Mouse (Mus musculus) CH12.LX (cell line): ENCODE measurements around the gene Pcdh9. TPM values are rescaled to one million over a fixed set of nuclear protein-coding genes. Genes with fewer than 3 reads are reported as not detected.

Experiments used
- DNase-seq: peaks from one replicate; pipeline ENCODE4 v3.0.0-alpha.2; 2013; ENCODE audit errors: extremely low read depth
- H3K27ac ChIP-seq: 2 replicates; pipeline ENCODE4 v1.5.1; 2012; ENCODE audit warnings: low read depth, mild to moderate bottlenecking, control low read depth, moderate library complexity; ENCODE audit not compliant: insufficient read depth
- H3K27me3 ChIP-seq: replicated peaks from 2 replicates; pipeline ENCODE3; 2012; ENCODE audit warnings: inconsistent platforms
- H3K36me3 ChIP-seq, 2 experiments: replicated peaks in 1 of 2; 2 replicates each; pipeline versions ENCODE3 to v1.6.1; 2012; ENCODE audit warnings: inconsistent platforms in 1 of 2, low read length in 1 of 2, mild to moderate bottlenecking in 1 of 2, mixed read lengths in 1 of 2, moderate library complexity in 1 of 2; ENCODE audit not compliant: control insufficient read depth in 1 of 2, insufficient read depth in 1 of 2
- H3K4me1 ChIP-seq, 2 experiments: 2 replicates each; pipeline ENCODE4 v1.6.1; 2012; ENCODE audit warnings: inconsistent platforms in 1 of 2, moderate library complexity in 1 of 2; ENCODE audit not compliant: insufficient read depth in 2 of 2, control insufficient read depth in 1 of 2
- H3K4me2 ChIP-seq: 2 replicates; pipeline ENCODE4 v1.6.1; 2012; ENCODE audit warnings: low read depth, mild to moderate bottlenecking, control low read depth; ENCODE audit not compliant: poor library complexity, insufficient read depth, severe bottlenecking
- H3K4me3 ChIP-seq, 3 experiments: fragments of 150-350 bp in 1 of 3; sonication (generic) in 1 of 3; replicated peaks in 1 of 3; 2 replicates each; pipeline versions ENCODE3 to v1.5.1; 2011 to 2012; ENCODE audit warnings: low read depth in 2 of 3, low read length in 2 of 3, mild to moderate bottlenecking in 2 of 3, moderate library complexity in 2 of 3, control low read depth in 1 of 3, improper control_type of control experiment in 1 of 3, inconsistent platforms in 1 of 3, mixed read lengths in 1 of 3; ENCODE audit not compliant: poor library complexity in 1 of 3
- H3K79me2 ChIP-seq: replicated peaks from 2 replicates; pipeline ENCODE4 v1.6.1; 2012; ENCODE audit warnings: mild to moderate bottlenecking, moderate library complexity; ENCODE audit not compliant: control insufficient read depth, poor library complexity, insufficient read depth, severe bottlenecking; ENCODE audit errors: extremely low read depth
- H3K9ac ChIP-seq: 2 replicates; pipeline ENCODE4 v1.6.1; 2012; ENCODE audit warnings: low read depth, mild to moderate bottlenecking, control low read depth, moderate library complexity; ENCODE audit not compliant: insufficient read depth
- H3K9me3 ChIP-seq: replicated peaks from 2 replicates; pipeline ENCODE3; 2012; ENCODE audit warnings: low read length, inconsistent platforms, mixed read lengths
- BHLHE40 ChIP-seq: IDR thresholded peaks from 2 replicates; pipeline ENCODE4 v1.6.1; 2011; ENCODE audit warnings: mild to moderate bottlenecking, low read depth, low read length, improper control_type of control experiment
- CHD1 ChIP-seq: IDR thresholded peaks from 2 replicates; pipeline ENCODE4 v1.6.1; 2012; ENCODE audit warnings: low read depth, low read length, improper control_type of control experiment, inconsistent platforms
- CTCF ChIP-seq, 2 experiments: IDR thresholded peaks in 1 of 2; conservative IDR thresholded peaks in 1 of 2; 2 replicates each; pipeline ENCODE4 v1.5.1; 2011 to 2012; ENCODE audit warnings: low read depth in 2 of 2, low read length in 2 of 2, improper control_type of control experiment in 1 of 2, inconsistent platforms in 1 of 2, mild to moderate bottlenecking in 1 of 2, moderate library complexity in 1 of 2
- E2F4 ChIP-seq: IDR thresholded peaks from 2 replicates; pipeline ENCODE4 v1.6.1; 2011; ENCODE audit warnings: low read depth, low read length, improper control_type of control experiment; ENCODE audit not compliant: insufficient replicate concordance
- ETS1 ChIP-seq: conservative IDR thresholded peaks from 2 replicates; pipeline ENCODE4 v1.6.1; 2012; ENCODE audit warnings: low read depth, mild to moderate bottlenecking, inconsistent platforms, low read length, improper control_type of control experiment, moderate library complexity
- HCFC1 ChIP-seq: IDR thresholded peaks from 2 replicates; pipeline ENCODE4 v1.6.1; 2012; ENCODE audit warnings: low read depth, mild to moderate bottlenecking, inconsistent platforms, low read length, improper control_type of control experiment
- JUN ChIP-seq: IDR thresholded peaks from 2 replicates; pipeline ENCODE4 v1.6.1; 2011; ENCODE audit warnings: low read depth, mild to moderate bottlenecking, low read length, improper control_type of control experiment, moderate library complexity; ENCODE audit not compliant: insufficient read depth
- JUND ChIP-seq: conservative IDR thresholded peaks from 2 replicates; pipeline ENCODE4 v1.6.1; 2011; ENCODE audit warnings: low read depth, low read length, improper control_type of control experiment
- KAT2A ChIP-seq: IDR thresholded peaks from 2 replicates; pipeline ENCODE4 v1.6.1; 2012; ENCODE audit warnings: low read length, improper control_type of control experiment, inconsistent platforms; ENCODE audit not compliant: insufficient replicate concordance
- MAX ChIP-seq: IDR thresholded peaks from 2 replicates; pipeline ENCODE4 v1.6.1; 2011; ENCODE audit warnings: low read length, improper control_type of control experiment
- MAZ ChIP-seq: IDR thresholded peaks from 2 replicates; pipeline ENCODE4 v1.6.1; 2012; ENCODE audit warnings: low read depth, mild to moderate bottlenecking, inconsistent platforms, low read length, improper control_type of control experiment, moderate library complexity
- MEF2A ChIP-seq: IDR thresholded peaks from 2 replicates; pipeline ENCODE4 v1.6.1; 2014; ENCODE audit warnings: low read depth, mild to moderate bottlenecking, inconsistent platforms, low read length, improper control_type of control experiment, borderline replicate concordance
- MYC ChIP-seq: IDR thresholded peaks from 2 replicates; pipeline ENCODE4 v1.6.1; 2011; ENCODE audit warnings: low read depth, mild to moderate bottlenecking, improper control_type of control experiment, low read length
- PAX5 ChIP-seq: IDR thresholded peaks from 2 replicates; pipeline ENCODE4 v1.6.1; 2012; ENCODE audit warnings: low read length, inconsistent platforms, mixed read lengths
- POLR2A ChIP-seq: IDR thresholded peaks from 2 replicates; pipeline ENCODE4 v1.6.1; 2011; ENCODE audit warnings: low read depth, mild to moderate bottlenecking, improper control_type of control experiment, low read length
- POLR2AphosphoS2 ChIP-seq: IDR thresholded peaks from 2 replicates; pipeline ENCODE4 v1.6.1; 2011; ENCODE audit warnings: low read depth, low read length, improper control_type of control experiment
- RAD21 ChIP-seq: IDR thresholded peaks from 2 replicates; pipeline ENCODE4 v1.6.1; 2011; ENCODE audit warnings: low read depth, mild to moderate bottlenecking, low read length, improper control_type of control experiment, moderate library complexity
- RCOR1 ChIP-seq: conservative IDR thresholded peaks from 2 replicates; pipeline ENCODE4 v1.6.1; 2012; ENCODE audit warnings: low read depth, mild to moderate bottlenecking, inconsistent platforms, low read length, improper control_type of control experiment
- SMC3 ChIP-seq: IDR thresholded peaks from 2 replicates; pipeline ENCODE4 v1.6.1; 2011; ENCODE audit warnings: low read depth, low read length, improper control_type of control experiment
- TBP ChIP-seq: conservative IDR thresholded peaks from 2 replicates; pipeline ENCODE4 v1.6.1; 2011; ENCODE audit warnings: low read depth, low read length, improper control_type of control experiment
- TCF12 ChIP-seq: IDR thresholded peaks from 2 replicates; pipeline ENCODE4 v1.6.1; 2014; ENCODE audit warnings: low read depth, mild to moderate bottlenecking, inconsistent platforms, low read length, improper control_type of control experiment
- UBTF ChIP-seq: IDR thresholded peaks from 2 replicates; pipeline ENCODE4 v1.6.1; 2012; ENCODE audit warnings: low read depth, mild to moderate bottlenecking, inconsistent platforms, low read length, improper control_type of control experiment, moderate library complexity
- USF1 ChIP-seq: IDR thresholded peaks from 2 replicates; pipeline ENCODE4 v1.6.1; 2014; ENCODE audit warnings: low read depth, mild to moderate bottlenecking, inconsistent platforms, low read length, improper control_type of control experiment
- USF2 ChIP-seq: conservative IDR thresholded peaks from 2 replicates; pipeline ENCODE4 v1.6.1; 2011; ENCODE audit warnings: low read depth, low read length, improper control_type of control experiment
- ZC3H11A ChIP-seq: IDR thresholded peaks from 2 replicates; pipeline ENCODE4 v1.6.1; 2012; ENCODE audit warnings: low read depth, mild to moderate bottlenecking, inconsistent platforms, low read length, improper control_type of control experiment
- ZKSCAN1 ChIP-seq: IDR thresholded peaks from 2 replicates; pipeline ENCODE4 v1.6.1; 2012; ENCODE audit warnings: low read depth, inconsistent platforms, low read length, improper control_type of control experiment, borderline replicate concordance
- ZMIZ1 ChIP-seq: IDR thresholded peaks from 2 replicates; pipeline ENCODE4 v1.6.1; 2012; ENCODE audit warnings: low read depth, mild to moderate bottlenecking, inconsistent platforms, low read length, improper control_type of control experiment
- ZNF384 ChIP-seq: IDR thresholded peaks from 2 replicates; pipeline ENCODE4 v1.6.1; 2012; ENCODE audit warnings: low read depth, low read length, improper control_type of control experiment, inconsistent platforms
- dilution Hi-C: fragments of 300-500 bp; cut with MboI; formaldehyde crosslinking; loops from 2 replicates; pipeline ENCODE4 v1.14.3; 2020; ENCODE audit warnings: low sequenced_read_pairs; ENCODE audit not compliant: extremely low pct_unique_long_range_greater_than_20kb, extremely low pct_ligation_motif_present
- in situ Hi-C: fragments of 300-500 bp; cut with MboI; formaldehyde crosslinking; loops from 3 replicates; pipeline ENCODE4 v1.14.3; 2019; ENCODE audit warnings: low sequenced_read_pairs, low pct_ligation_motif_present, low pct_unique_long_range_greater_than_20kb, mixed read lengths
- polyA plus RNA-seq: library from polyadenylated mRNA; unstranded; fragments of >175 nt; gene quantifications from 2 replicates; pipeline ENCODE4 v1.2.1, GENCODE M21; 2012; ENCODE audit warnings: low read depth; ENCODE audit not compliant: insufficient read length
- total RNA-seq, 2 experiments: library from RNA; depleted of rRNA; stranded (reverse); fragments of 300-350 nt in 1 of 2; fragments of >200 nt in 1 of 2; gene quantifications; 2 replicates each; pipeline ENCODE4 v1.2.3; 2012 to 2014

Gene Pcdh9
- total and polyA plus RNA-seq, 3 experiments = not detected

GRCm38 (mm10) chr14:93700916-93701315, 189.6 kb downstream of the Pcdh9 start:
- no peak for DNase-seq
- H3K79me2 ChIP-seq = no peaks in the 10 kb centered on the region
- no peak overlapping the region for H3K27ac ChIP-seq
- TF ChIP-seq RCOR1 = no peak
- no peak for TF ChIP-seq KAT2A
- TF ChIP-seq MAX = no peak
- no peak for TF ChIP-seq E2F4
- no peak for TF ChIP-seq ZMIZ1
- no peak for TF ChIP-seq POLR2A
- no peak for TF ChIP-seq JUND
- no peak for TF ChIP-seq USF2
- no peak for TF ChIP-seq TBP
- TF ChIP-seq HCFC1 = no peak
- TF ChIP-seq SMC3 = no peak
- no peak for TF ChIP-seq USF1
- no peak for TF ChIP-seq CHD1
- no peak for TF ChIP-seq ZKSCAN1
- TF ChIP-seq ZNF384 = no peak
- no peak for TF ChIP-seq BHLHE40
- no peak for TF ChIP-seq UBTF
- no peak for TF ChIP-seq JUN
- no peak for TF ChIP-seq MEF2A
- H3K27me3 ChIP-seq = no peaks in the 10 kb centered on the region
- no peaks in the 10 kb centered on the region for H3K36me3 ChIP-seq
- H3K4me2 ChIP-seq = no peak overlapping the region
- in situ Hi-C loops (no loop called here), dilution Hi-C loops (no loop called here)
- H3K9ac ChIP-seq = no peak overlapping the region
- no peaks in the 10 kb centered on the region for H3K4me1 ChIP-seq
- no peak overlapping the region for H3K4me3 ChIP-seq
- H3K9me3 ChIP-seq = peaks cover 26% of the 10 kb centered on the region

- H3K9me3 ChIP-seq = peaks cover 22% of the 10 kb centered on the region
- H3K27me3 ChIP-seq = no peaks in the 10 kb centered on the region
- no peak for DNase-seq
- in situ Hi-C loops = no loop called here
- dilution Hi-C loops = no loop called here
- H3K4me1 ChIP-seq = no peaks in the 10 kb centered on the region
- no peak overlapping the region for H3K9ac ChIP-seq
- H3K36me3 ChIP-seq = no peaks in the 10 kb centered on the region
- no peak overlapping the region for H3K4me3 ChIP-seq
- no peak overlapping the region for H3K27ac ChIP-seq
- TF ChIP-seq KAT2A (no peak), E2F4 (no peak), MAZ (no peak), TCF12 (no peak), CHD1 (no peak), CTCF (conservative IDR thresholded peaks at IDR 0.05 in 1 of 2, IDR thresholded peaks at IDR 0.05 in 1 of 2; ENCODE audit: low read depth in 2 of 2, low read length in 2 of 2) (no peak), RAD21 (no peak), ETS1 (no peak), ZC3H11A (no peak), ZNF384 (no peak), PAX5 (no peak), ZMIZ1 (no peak), ZKSCAN1 (no peak), RCOR1 (no peak), MYC (no peak), MEF2A (no peak), POLR2AphosphoS2 (no peak)
- no peaks in the 10 kb centered on the region for H3K79me2 ChIP-seq
- H3K4me2 ChIP-seq = no peak overlapping the region
These were observed 205.8 kb downstream of the Pcdh9 start for GRCm38 (mm10) chr14:93684641-93685040.
